Mouse (Mus musculus) liver, postnatal 0 days (tissue): ENCODE results near the gene Klkb1. TPM values are rescaled to one million over a fixed set of nuclear protein-coding genes. Genes with fewer than 3 reads are reported as not detected.
A peak's percentile ranks its signal among the peaks of the same experiment; 100 is the strongest.

Experiments
- ATAC-seq: fragments of 200-750 bp; cut with Nextera tagmentation; 2 replicates; pipeline ENCODE4 v1.8.0; 2017; ENCODE audit warnings: mild to moderate bottlenecking, moderate library complexity
- DNase-seq: peaks from one replicate; pipeline ENCODE4 v3.0.0-alpha.2; 2016
- H3K27ac ChIP-seq: fragments of 300-500 bp; sonication (generic); 2 replicates; pipeline ENCODE4 v1.5.1; 2014; ENCODE audit warnings: antibody characterized with exemption, moderate library complexity, mild to moderate bottlenecking, low read depth
- H3K27me3 ChIP-seq: fragments of 300-500 bp; sonication (generic); 2 replicates; pipeline ENCODE4 v1.6.1; 2014; ENCODE audit warnings: low read length, control low read depth, mixed read lengths; ENCODE audit not compliant: insufficient read depth
- H3K36me3 ChIP-seq: fragments of 300-500 bp; sonication (generic); replicated peaks from 2 replicates; pipeline ENCODE4 v1.6.1; 2014; ENCODE audit warnings: mild to moderate bottlenecking, control low read depth, low read length, moderate library complexity, mixed read lengths; ENCODE audit not compliant: insufficient read depth
- H3K4me1 ChIP-seq: fragments of 300-500 bp; sonication (generic); 2 replicates; pipeline ENCODE4 v1.6.1; 2014; ENCODE audit warnings: antibody characterized with exemption, mild to moderate bottlenecking, control low read depth; ENCODE audit not compliant: insufficient read depth
- H3K4me2 ChIP-seq: fragments of 300-500 bp; sonication (generic); 2 replicates; pipeline ENCODE4 v1.6.1; 2014; ENCODE audit warnings: low read depth, mild to moderate bottlenecking, low read length, moderate library complexity, mixed read lengths
- H3K4me3 ChIP-seq: fragments of 300-500 bp; sonication (generic); 2 replicates; pipeline ENCODE4 v1.5.1; 2014; ENCODE audit warnings: low read depth, low read length
- H3K9ac ChIP-seq: fragments of 300-500 bp; sonication (generic); replicated peaks from 2 replicates; pipeline ENCODE4 v1.6.1; 2014; ENCODE audit warnings: mild to moderate bottlenecking, moderate library complexity
- H3K9me3 ChIP-seq: fragments of 300-500 bp; sonication (generic); 2 replicates; pipeline ENCODE4 v1.6.1; 2016; ENCODE audit warnings: mild to moderate bottlenecking, control low read depth, low read length, mixed read lengths
- CTCF ChIP-seq: sonication (generic); IDR thresholded peaks from 2 replicates; pipeline ENCODE4 v1.5.1; 2016; ENCODE audit warnings: antibody characterized with exemption, low read depth
- EP300 ChIP-seq: IDR thresholded peaks from 2 replicates; pipeline ENCODE4 v1.6.1; 2016; ENCODE audit warnings: antibody characterized with exemption, low read depth, mild to moderate bottlenecking
- WGBS: fragments of 180-500 bp; shearing (Covaris S2); extraction: QIAGEN DNeasy Blood & Tissue Kit; methylation state at CpG from one replicate; pipeline ENCODE4 v1.1.7; 2014; ENCODE audit not compliant: insufficient replicate concordance; 5-methylcytosine and 5-hydroxymethylcytosine counted together
- polyA plus RNA-seq: library from polyadenylated mRNA; unstranded; fragments of >200 nt; fragmentation: Nextera tagmentation; extraction: Ambion mirVana; gene quantifications from 2 replicates; pipeline ENCODE4 v1.2.1, GENCODE M21; 2015

The Klkb1 gene
- polyA plus RNA-seq, 1 experiment from 2014 or later = 29.5 TPM

GRCm38 (mm10) chr8:45254194-45254842 lies 40.3 kb downstream of the Klkb1 start:
- H3K36me3 ChIP-seq = peaks cover 1% of the 10 kb centered on the region; the same call in 1 of the 2 replicates
- WGBS = 52% methylated on average over 8 of the region's 8 CpGs
- H3K27ac ChIP-seq = peak overlapping the region; percentile 41
- no peak for TF ChIP-seq CTCF
- TF ChIP-seq EP300 = no peak
- no peak overlapping the region for H3K4me3 ChIP-seq
- no peak overlapping the region for H3K9ac ChIP-seq
- H3K9me3 ChIP-seq = no peaks in the 10 kb centered on the region
- no peaks in the 10 kb centered on the region for H3K4me1 ChIP-seq
- no peak overlapping the region for H3K4me2 ChIP-seq
- no peak for DNase-seq
- peak; percentile 63 for ATAC-seq
- no peaks in the 10 kb centered on the region for H3K27me3 ChIP-seq

GRCm38 (mm10) chr8:45253586-45253985 lies 41.1 kb downstream of the Klkb1 start:
- H3K4me1 ChIP-seq = no peaks in the 10 kb centered on the region
- peaks cover 5% of the 10 kb centered on the region; the same call in 1 of the 2 replicates for H3K36me3 ChIP-seq
- H3K9me3 ChIP-seq = no peaks in the 10 kb centered on the region
- peak overlapping the region; percentile 71 for H3K27ac ChIP-seq
- no peak overlapping the region for H3K4me2 ChIP-seq
- 84% methylated on average over 1 of the region's 1 CpGs for WGBS
- H3K9ac ChIP-seq = no peak overlapping the region
- no peak for DNase-seq
- H3K4me3 ChIP-seq = no peak overlapping the region
- ATAC-seq = no peak
- H3K27me3 ChIP-seq = no peaks in the 10 kb centered on the region
- TF ChIP-seq EP300 (no peak), CTCF (no peak)

- WGBS = 41% methylated on average over 2 of the region's 2 CpGs
- peaks cover 5% of the 10 kb centered on the region; the same call in 1 of the 2 replicates for H3K36me3 ChIP-seq
- ATAC-seq = peak; percentile 68
- no peaks in the 10 kb centered on the region for H3K4me1 ChIP-seq
- H3K4me3 ChIP-seq = no peak overlapping the region
- no peak overlapping the region for H3K9ac ChIP-seq
- H3K9me3 ChIP-seq = no peaks in the 10 kb centered on the region
- TF ChIP-seq EP300 (peak; percentile 63), CTCF (no peak)
- peak overlapping the region; percentile 71 for H3K27ac ChIP-seq
- H3K4me2 ChIP-seq = no peak overlapping the region
- no peaks in the 10 kb centered on the region for H3K27me3 ChIP-seq
- DNase-seq = no peak
Observed at GRCm38 (mm10) chr8:45253111-45253510, 41.5 kb downstream of the Klkb1 start.

- 0 out of 2 replicates have a peak, but pooled peaks cover 4% of the 10 kb centered on the region for H3K4me1 ChIP-seq
- no peak for ATAC-seq
- 68% methylated on average over 7 of the region's 7 CpGs for WGBS
Observed at GRCm38 (mm10) chr8:45246307-45246706, 48.4 kb downstream of the Klkb1 start.

GRCm38 (mm10) chr8:45239363-45239762 lies 55.3 kb downstream of the Klkb1 start:
- no peaks in the 10 kb centered on the region for H3K9me3 ChIP-seq
- no peaks in the 10 kb centered on the region for H3K36me3 ChIP-seq
- H3K27me3 ChIP-seq = no peaks in the 10 kb centered on the region
- ATAC-seq (peak; percentile 90), DNase-seq (no peak)
- TF ChIP-seq CTCF (no peak), EP300 (peak; percentile 66)
- peaks cover 11% of the 10 kb centered on the region; the same call in 1 of the 2 replicates for H3K4me1 ChIP-seq
- H3K4me3 ChIP-seq = no peak overlapping the region
- no peak overlapping the region for H3K4me2 ChIP-seq
- H3K27ac ChIP-seq = peak overlapping the region; percentile 69
- WGBS = 54% methylated on average over 8 of the region's 8 CpGs
- H3K9ac ChIP-seq = no peak overlapping the region

More at GRCm38 (mm10) chr8:45246307-45246706, 48.4 kb downstream of the Klkb1 start:
- no peak overlapping the region for H3K4me2 ChIP-seq
- no peaks in the 10 kb centered on the region for H3K9me3 ChIP-seq
- no peak overlapping the region for H3K27ac ChIP-seq
- no peak overlapping the region for H3K4me3 ChIP-seq
- H3K27me3 ChIP-seq = no peaks in the 10 kb centered on the region
- TF ChIP-seq CTCF (no peak), EP300 (no peak)
- H3K9ac ChIP-seq = no peak overlapping the region
- DNase-seq = no peak
- 0 out of 2 replicates have a peak, but pooled peaks cover 5% of the 10 kb centered on the region for H3K36me3 ChIP-seq

- H3K4me2 ChIP-seq = no peak overlapping the region
- no peak for DNase-seq
- ATAC-seq = no peak
Observed at GRCm38 (mm10) chr8:45238282-45238681, 56.4 kb downstream of the Klkb1 start.

More at GRCm38 (mm10) chr8:45238282-45238681, 56.4 kb downstream of the Klkb1 start:
- H3K36me3 ChIP-seq = no peaks in the 10 kb centered on the region
- H3K4me3 ChIP-seq = no peak overlapping the region
- TF ChIP-seq EP300 = no peak
- peak; percentile 59 for TF ChIP-seq CTCF
- H3K9me3 ChIP-seq = no peaks in the 10 kb centered on the region
- no peak overlapping the region for H3K9ac ChIP-seq
- no peak overlapping the region for H3K27ac ChIP-seq
- WGBS = 24% methylated on average over 3 of the region's 3 CpGs
- H3K27me3 ChIP-seq = no peaks in the 10 kb centered on the region
- peaks cover 11% of the 10 kb centered on the region; the same call in 1 of the 2 replicates for H3K4me1 ChIP-seq
